Comparison of ENCODE assay signal across 29 mouse cellular contexts in the genomic region with DNA sequence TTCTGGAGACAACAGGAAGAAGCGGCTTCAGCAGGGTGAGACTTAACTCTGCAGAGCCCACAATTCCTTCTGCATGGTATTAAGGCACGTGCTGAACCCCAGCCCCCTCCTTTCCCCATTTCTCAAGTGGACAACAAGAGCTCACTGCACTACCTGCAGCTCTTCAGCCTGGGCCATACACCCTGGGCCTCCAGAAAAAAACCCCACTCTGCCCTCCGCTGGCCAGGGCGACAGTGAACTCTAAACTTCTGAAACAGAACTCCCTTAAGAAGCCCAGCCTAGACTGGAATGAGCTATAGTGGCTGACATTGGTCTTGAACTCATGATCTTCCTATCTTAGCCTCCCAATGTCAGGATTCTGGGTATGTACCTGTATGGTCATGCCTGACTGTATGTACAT. TPM values are rescaled to one million over a fixed set of nuclear protein-coding genes. Genes with fewer than 3 reads are reported as not detected.
DNase-seq lines count a peak whose midpoint lies in the region; ATAC-seq and TF ChIP-seq lines count a peak whose summit lies in the region.
"Had no signal": no experiment of that assay in that cellular context is flagged by ENCODE, and none has a peak within 500 bp of the region (broad histone marks: within the 10 kb centered on the region; RNA-seq: fewer than 3 reads in every experiment).

No protein-coding gene starts in this region.

- TF ChIP-seq POLR2A in lung, adult 2 months (IDR thresholded peaks at IDR 0.05; ENCODE audit: borderline replicate concordance, extremely low read depth, low read depth, low read length), result no peak
- TF ChIP-seq POLR2A in spleen, adult 2 months (IDR thresholded peaks at IDR 0.05; ENCODE audit: low read depth, low read length), result no peak

- WGBS in hindbrain, postnatal 0 days, result 84% methylated on average over 4 of the region's 4 CpGs
- 82% methylated on average over 4 of the region's 4 CpGs for WGBS in hindbrain, embryonic 12.5 days
- 70% methylated on average over 4 of the region's 4 CpGs for WGBS in lung, adult 2 months
- 91% methylated on average over 4 of the region's 4 CpGs for WGBS in spleen, adult 2 months

- no peaks in the 10 kb centered on the region for H3K9me3 ChIP-seq in hindbrain, postnatal 0 days (ENCODE audit: low read length)
- no peaks in the 10 kb centered on the region for H3K9me3 ChIP-seq in hindbrain, embryonic 12.5 days (replicated peaks)
- H3K9me3 ChIP-seq: embryonic facial prominence, embryonic 10.5 days; embryonic facial prominence, embryonic 15.5 days; forebrain, embryonic 12.5 days; G1E; heart, embryonic 10.5 days; hindbrain, embryonic 15.5 days; liver, embryonic 12.5 days; lung, embryonic 15.5 days; neural tube, embryonic 13.5 days; stomach, embryonic 15.5 days had no signal

- no peak overlapping the region for H3K4me2 ChIP-seq in hindbrain, postnatal 0 days (ENCODE audit: low read depth, low read length)
- no peak overlapping the region for H3K4me2 ChIP-seq in hindbrain, embryonic 12.5 days (replicated peaks)
- H3K4me2 ChIP-seq: embryonic facial prominence, embryonic 15.5 days; forebrain, embryonic 12.5 days; hindbrain, embryonic 15.5 days; liver, embryonic 12.5 days; lung, embryonic 15.5 days; neural tube, embryonic 13.5 days; stomach, embryonic 15.5 days had no signal

- 0 out of 2 replicates have a peak, but pooled peaks have one; percentile 1 for TF ChIP-seq CTCF in hindbrain, postnatal 0 days (IDR thresholded peaks at IDR 0.05; ENCODE audit: low read depth)
- 0 out of 2 replicates have a peak, but pooled peaks have one; percentile 16 for TF ChIP-seq CTCF in lung, adult 2 months (IDR thresholded peaks at IDR 0.05; ENCODE audit: insufficient read depth, low read length)
- peak; percentile 3; the same call in 1 of the 2 replicates for TF ChIP-seq CTCF in spleen, adult 2 months (IDR thresholded peaks at IDR 0.05; ENCODE audit: extremely low read depth, insufficient read depth, insufficient read length, insufficient replicate concordance)

- no peak overlapping the region for H3K9ac ChIP-seq in hindbrain, postnatal 0 days (replicated peaks; ENCODE audit: low read length)
- H3K9ac ChIP-seq in hindbrain, embryonic 12.5 days, result no peak overlapping the region
- H3K9ac ChIP-seq: embryonic facial prominence, embryonic 15.5 days; forebrain, embryonic 12.5 days; forebrain, postnatal 0 days; hindbrain, embryonic 15.5 days; liver, embryonic 12.5 days; lung, embryonic 15.5 days; neural tube, embryonic 13.5 days; stomach, embryonic 15.5 days had no signal

- H3K4me3 ChIP-seq in hindbrain, postnatal 0 days (ENCODE audit: low read length), result no peak overlapping the region
- no peak overlapping the region for H3K4me3 ChIP-seq in hindbrain, embryonic 12.5 days
- H3K4me3 ChIP-seq in lung, adult 2 months (replicated peaks; ENCODE audit: extremely low read depth, low read depth, low read length), result no peak overlapping the region
- H3K4me3 ChIP-seq in spleen, adult 2 months (ENCODE audit: extremely low read depth, insufficient read depth, insufficient read length), result no peak overlapping the region
- H3K4me3 ChIP-seq: embryonic facial prominence, embryonic 10.5 days; embryonic facial prominence, embryonic 15.5 days; forebrain, embryonic 12.5 days; heart, embryonic 10.5 days; hindbrain, embryonic 15.5 days; liver, embryonic 12.5 days; lung, embryonic 15.5 days; neural tube, embryonic 13.5 days; stomach, embryonic 15.5 days had no signal

- no peak for ATAC-seq in hindbrain, postnatal 0 days
- ATAC-seq in hindbrain, embryonic 12.5 days (ENCODE audit: low FRiP score), result no peak
- ATAC-seq in megakaryocyte progenitor cell, adult 5-6 weeks (replicated peaks; ENCODE audit: poor library complexity), result peak; percentile 57; the same call in 1 of the 2 replicates
- ATAC-seq: forebrain, postnatal 0 days; liver, embryonic 12.5 days had no signal

- H3K4me1 ChIP-seq in hindbrain, postnatal 0 days (ENCODE audit: insufficient read depth, low read length), result 0 out of 2 replicates have a peak, but pooled peaks cover 3% of the 10 kb centered on the region
- H3K4me1 ChIP-seq in hindbrain, embryonic 12.5 days, result peaks cover 24% of the 10 kb centered on the region
- peaks cover 7% of the 10 kb centered on the region for H3K4me1 ChIP-seq in lung, adult 2 months (ENCODE audit: control insufficient read depth, insufficient read depth, low read length)
- H3K4me1 ChIP-seq in spleen, adult 2 months (ENCODE audit: control insufficient read depth, insufficient read depth, insufficient read length), result no peaks in the 10 kb centered on the region; the same call in 1 of the 2 replicates
- H3K4me1 ChIP-seq: liver, embryonic 12.5 days; stomach, embryonic 15.5 days had no signal

- H3K27me3 ChIP-seq in hindbrain, postnatal 0 days (ENCODE audit: insufficient read depth, low read length), result no peaks in the 10 kb centered on the region
- H3K27me3 ChIP-seq in hindbrain, embryonic 12.5 days, result no peaks in the 10 kb centered on the region
- no peaks in the 10 kb centered on the region for H3K27me3 ChIP-seq in spleen, adult 2 months (ENCODE audit: control insufficient read depth, insufficient read depth, low read length)
- H3K27me3 ChIP-seq: embryonic facial prominence, embryonic 15.5 days; forebrain, embryonic 12.5 days; hindbrain, embryonic 15.5 days; liver, embryonic 12.5 days; lung, embryonic 15.5 days; neural tube, embryonic 13.5 days; stomach, embryonic 15.5 days had no signal

- no peak for DNase-seq in hindbrain, postnatal 0 days (ENCODE audit: low spot score)
- DNase-seq in lung, adult 2 months, result no peak
- DNase-seq in lung, postnatal 14 days, result no peak
- no peak for DNase-seq in spleen, adult 2 months (ENCODE audit: low read depth in 1 of 2, low spot score in 2 of 2)
- no peak for DNase-seq in spleen, postnatal 4 days (ENCODE audit: low spot score in 2 of 2)
- DNase-seq in cerebellum, adult 9-11 months, result no peak
- DNase-seq: adrenal gland, postnatal 25 days; cerebellum, adult 11-12 months; cerebellum, postnatal 14 days; forebrain, postnatal 0 days; gastrocnemius, postnatal 14 days; heart, postnatal 10 days; kidney, adult 9 months; kidney, postnatal 14 days; layer of hippocampus, adult 9-11 months had no signal

- H3K27ac ChIP-seq in hindbrain, postnatal 0 days, result no peak overlapping the region
- H3K27ac ChIP-seq in hindbrain, embryonic 12.5 days, result no peak overlapping the region
- H3K27ac ChIP-seq in spleen, adult 2 months (ENCODE audit: insufficient read depth, low read length), result no peak overlapping the region
- H3K27ac ChIP-seq: embryonic facial prominence, embryonic 15.5 days; forebrain, embryonic 12.5 days; heart, embryonic 10.5 days; hindbrain, embryonic 15.5 days; liver, embryonic 12.5 days; lung, embryonic 15.5 days; macrophage; stomach, embryonic 15.5 days had no signal

- H3K36me3 ChIP-seq in hindbrain, postnatal 0 days (ENCODE audit: insufficient read depth, low read length), result no peaks in the 10 kb centered on the region
- no peaks in the 10 kb centered on the region for H3K36me3 ChIP-seq in hindbrain, embryonic 12.5 days
- no peaks in the 10 kb centered on the region; the same call in 1 of the 2 replicates for H3K36me3 ChIP-seq in spleen, adult 2 months (ENCODE audit: control insufficient read depth, insufficient read depth, low read length)
- H3K36me3 ChIP-seq: embryonic facial prominence, embryonic 10.5 days; embryonic facial prominence, embryonic 15.5 days; forebrain, embryonic 12.5 days; G1E; heart, embryonic 10.5 days; hindbrain, embryonic 15.5 days; liver, embryonic 12.5 days; lung, embryonic 15.5 days; neural tube, embryonic 13.5 days; stomach, embryonic 15.5 days had no signal

RNA-seq across cellular contexts. Expression of a gene that starts 59.3 kb away (rescaled TPM):
- total RNA-seq in hindbrain, postnatal 0 days (2014; rRNA removed), result 55.6 and 89.0 TPM in 2 replicates
- 22.0 and 23.1 TPM in 2 replicates for polyA plus RNA-seq in hindbrain, postnatal 0 days (2015; fragmentation: Nextera tagmentation; extraction: Ambion mirVana)
- 45.1 and 45.2 TPM in 2 replicates for polyA plus RNA-seq in hindbrain, embryonic 12.5 days (2016; fragmentation: Nextera tagmentation; extraction: Ambion mirVana)
- 16.9 and 19.3 TPM in 2 replicates for polyA plus RNA-seq in lung, adult 2 months (2012; rRNA removed)
- polyA plus RNA-seq in spleen, adult 2 months (2012; rRNA removed), result 20.2 and 26.9 TPM in 2 replicates
- 18.2 and 26.9 TPM in 2 replicates for total RNA-seq in megakaryocyte progenitor cell, adult 5-6 weeks (2015)
- 11.8 and 34.6 TPM in 2 replicates for total RNA-seq in megakaryocyte progenitor cell, adult 5-6 weeks (2017)
- polyA plus RNA-seq: C2C12 had no signal
